ENCODE assay signal across 34 mouse cellular contexts in the genomic region with DNA sequence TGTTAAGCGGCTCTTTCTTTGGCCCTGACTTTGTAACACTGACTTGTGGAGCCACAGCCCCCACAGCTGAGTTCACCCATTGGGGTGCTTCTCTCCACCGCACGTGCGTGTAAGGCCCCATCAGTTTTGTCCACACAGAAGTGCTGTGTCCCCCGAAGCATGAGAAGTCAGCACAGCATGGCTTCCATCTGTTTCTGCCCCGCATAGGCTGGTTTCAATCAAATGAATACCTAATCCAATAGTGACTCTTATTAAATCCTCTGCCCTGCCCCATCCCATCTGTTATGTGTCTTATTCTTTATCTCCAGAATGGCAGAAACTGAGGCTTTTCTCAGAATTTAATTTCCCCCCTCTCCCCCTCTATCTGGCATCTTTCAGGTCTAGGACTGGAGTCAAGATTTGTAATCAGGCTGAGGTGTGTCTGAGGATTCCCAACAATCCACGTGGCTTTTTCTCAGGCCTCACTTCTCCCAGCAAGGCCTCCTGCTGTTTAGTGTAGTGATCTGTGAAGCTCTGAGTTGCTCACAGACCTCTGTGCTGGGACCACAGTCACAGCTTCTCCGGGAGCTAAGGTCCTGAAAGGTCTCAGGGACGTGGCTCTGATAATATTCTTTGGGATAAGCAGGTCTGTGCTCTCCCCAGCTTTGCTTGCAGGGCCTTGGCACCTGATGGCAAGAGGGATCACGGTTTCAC.
A peak's percentile ranks its signal among the peaks of the same experiment; 100 is the strongest.
DNase-seq lines count a peak whose midpoint lies in the region; ATAC-seq lines count a peak whose summit lies in the region.
"Had no signal": no experiment of that assay in that cellular context is flagged by ENCODE, and none has a peak within 500 bp of the region (broad histone marks: within the 10 kb centered on the region; RNA-seq: fewer than 3 reads in every experiment).

No protein-coding gene starts in this region.

- no peak for ATAC-seq in hindbrain, embryonic 12.5 days (ENCODE audit: low FRiP score)
- ATAC-seq in kidney, embryonic 14.5 days (ENCODE audit: low FRiP score, low TSS enrichment) = no peak
- ATAC-seq: intestine, embryonic 15.5 days had no signal

- H3K4me2 ChIP-seq in hindbrain, embryonic 12.5 days (replicated peaks) = no peak overlapping the region
- no peak overlapping the region for H3K4me2 ChIP-seq in kidney, embryonic 14.5 days (replicated peaks; ENCODE audit: low read depth, low read length)
- H3K4me2 ChIP-seq: heart, embryonic 15.5 days; hindbrain, embryonic 15.5 days; intestine, embryonic 15.5 days; neural tube, embryonic 15.5 days had no signal

- no peak overlapping the region for H3K9ac ChIP-seq in hindbrain, embryonic 12.5 days
- no peak overlapping the region for H3K9ac ChIP-seq in kidney, embryonic 14.5 days (ENCODE audit: low read depth, low read length)
- H3K9ac ChIP-seq: heart, embryonic 15.5 days; hindbrain, embryonic 15.5 days; intestine, embryonic 15.5 days; liver, embryonic 14.5 days; neural tube, embryonic 15.5 days had no signal

- H3K27me3 ChIP-seq in hindbrain, embryonic 10.5 days (ENCODE audit: insufficient read depth, poor library complexity, severe bottlenecking) = no peaks in the 10 kb centered on the region
- H3K27me3 ChIP-seq in hindbrain, embryonic 12.5 days = no peaks in the 10 kb centered on the region
- no peaks in the 10 kb centered on the region for H3K27me3 ChIP-seq in kidney, embryonic 14.5 days (ENCODE audit: control insufficient read depth, insufficient read depth, low read length)
- H3K27me3 ChIP-seq: CH12.LX; heart, embryonic 15.5 days; hindbrain, embryonic 15.5 days; intestine, embryonic 15.5 days; neural tube, embryonic 15.5 days had no signal

- 56% methylated on average over 10 of the region's 10 CpGs for WGBS in hindbrain, embryonic 10.5 days
- WGBS in hindbrain, embryonic 12.5 days = 51% methylated on average over 10 of the region's 10 CpGs
- 71% methylated on average over 10 of the region's 10 CpGs for WGBS in kidney, embryonic 14.5 days

- DNase-seq in cerebellum, postnatal 10 days = peak; percentile 59 to 71
- DNase-seq in cerebellum, adult 11 months = no peak
- no peak for DNase-seq in hindbrain, embryonic 10.5 days (ENCODE audit: low spot score)
- peak; percentile 26 for DNase-seq in ES-CJ7 (ENCODE audit: low read depth, low spot score)
- DNase-seq in ZHBTc4 (ENCODE audit: low read depth, low spot score) = peak; percentile 66
- DNase-seq in adrenal gland, adult (ENCODE audit: inconsistent age in 2 of 2, low spot score in 1 of 2) = no peak
- DNase-seq: adrenal gland, postnatal 14 days; cerebellum, adult 18-20 months; embryo, embryonic 11 days; gastrocnemius, postnatal 10 days; kidney, adult 2 months; layer of hippocampus, postnatal 36 days; liver; lung, adult 2 months; lung, postnatal 10 days; midbrain, embryonic 14.5 days; right cerebral cortex, adult 18-20 months; spleen, adult 18-20 months; thymus, adult 2 months; thymus, postnatal 4 days had no signal

- no peaks in the 10 kb centered on the region for H3K36me3 ChIP-seq in hindbrain, embryonic 10.5 days
- H3K36me3 ChIP-seq in hindbrain, embryonic 12.5 days = no peaks in the 10 kb centered on the region
- H3K36me3 ChIP-seq in kidney, embryonic 14.5 days (ENCODE audit: control insufficient read depth, insufficient read depth, low read length) = no peaks in the 10 kb centered on the region
- H3K36me3 ChIP-seq: G1E; heart, embryonic 10.5 days; heart, embryonic 15.5 days; hindbrain, embryonic 15.5 days; intestine, embryonic 15.5 days; neural tube, embryonic 15.5 days had no signal

- peak overlapping the region; percentile 45; the same call in 1 of the 2 replicates for H3K27ac ChIP-seq in hindbrain, embryonic 10.5 days
- no peak overlapping the region for H3K27ac ChIP-seq in hindbrain, embryonic 12.5 days
- no peak overlapping the region for H3K27ac ChIP-seq in kidney, embryonic 14.5 days (ENCODE audit: low read depth, low read length)
- H3K27ac ChIP-seq: heart, embryonic 10.5 days; heart, embryonic 15.5 days; hindbrain, embryonic 15.5 days; intestine, embryonic 15.5 days; kidney, postnatal 0 days; liver, embryonic 14.5 days; macrophage; neural tube, embryonic 15.5 days; stomach, postnatal 0 days had no signal

- H3K9me3 ChIP-seq in hindbrain, embryonic 10.5 days = no peaks in the 10 kb centered on the region
- H3K9me3 ChIP-seq in hindbrain, embryonic 12.5 days (replicated peaks) = no peaks in the 10 kb centered on the region
- H3K9me3 ChIP-seq in kidney, embryonic 14.5 days (ENCODE audit: control insufficient read depth, low read length) = no peaks in the 10 kb centered on the region
- H3K9me3 ChIP-seq: G1E; heart, embryonic 10.5 days; heart, embryonic 15.5 days; hindbrain, embryonic 15.5 days; intestine, embryonic 15.5 days; neural tube, embryonic 15.5 days had no signal

- H3K4me3 ChIP-seq in hindbrain, embryonic 10.5 days = no peak overlapping the region
- no peak overlapping the region for H3K4me3 ChIP-seq in hindbrain, embryonic 12.5 days
- H3K4me3 ChIP-seq in kidney, embryonic 14.5 days (ENCODE audit: low read length) = no peak overlapping the region
- H3K4me3 ChIP-seq: erythroblast, embryonic 14.5 days; heart, embryonic 10.5 days; heart, embryonic 15.5 days; hindbrain, embryonic 15.5 days; intestine, embryonic 15.5 days; neural tube, embryonic 15.5 days had no signal

- H3K4me1 ChIP-seq in hindbrain, embryonic 10.5 days (replicated peaks) = peaks cover 7% of the 10 kb centered on the region; the same call in 1 of the 2 replicates
- no peaks in the 10 kb centered on the region; the same call in 1 of the 2 replicates for H3K4me1 ChIP-seq in hindbrain, embryonic 12.5 days
- 0 out of 2 replicates have a peak, but pooled peaks cover 2% of the 10 kb centered on the region for H3K4me1 ChIP-seq in kidney, embryonic 14.5 days (ENCODE audit: control insufficient read depth, insufficient read depth, low read length)
- H3K4me1 ChIP-seq: heart, embryonic 15.5 days; hindbrain, embryonic 15.5 days; intestine, embryonic 15.5 days; neural tube, embryonic 15.5 days had no signal

Comparison
In these comparisons a context has a peak if more than half of its experiments do, and no peak if none do; other contexts are left out.
1. DNase-seq: peak in cerebellum, postnatal 10 days (2 of 2), ES-CJ7 (single experiment) and ZHBTc4 (single experiment); none in cerebellum, adult 11 months (single experiment), hindbrain, embryonic 10.5 days (single experiment) and adrenal gland, adult (0 of 2).